Mouse (Mus musculus): Measurements from ENCODE around the gene Ybx2. TPM values are rescaled to one million over a fixed set of nuclear protein-coding genes. Genes with fewer than 3 reads are reported as not detected.
"Not testable (repeated sequence)": the region's sequence is repeated elsewhere in the genome, so short reads cannot be mapped to it uniquely, and the experiment has no call there.

Ybx2 gene
- polyA plus RNA-seq, 1 experiment from 2014 or later: 6.7 TPM

GRCm38 (mm10) chr11:69916652-69917378, 18.8 kb upstream of the Ybx2 start:
- H3K4me2 ChIP-seq; H3K9me3 ChIP-seq; H3K4me3 ChIP-seq; ATAC-seq (ENCODE audit: low FRiP score, low read depth); H3K27me3 ChIP-seq; H3K27ac ChIP-seq (replicated peaks); H3K9ac ChIP-seq: not testable (repeated sequence)
- H3K4me1 ChIP-seq (replicated peaks): peaks cover 46% of the 10 kb centered on the region
- peaks cover 53% of the 10 kb centered on the region for H3K36me3 ChIP-seq
- WGBS: 58% methylated on average over 7 of the region's 7 CpGs

GRCm38 (mm10) chr11:69917379-69917948, 18.1 kb upstream of the Ybx2 start:
- no peak overlapping the region for H3K27ac ChIP-seq (replicated peaks)
- 89% methylated on average over 8 of the region's 8 CpGs for WGBS
- H3K27me3 ChIP-seq: no peaks in the 10 kb centered on the region
- no peak for ATAC-seq (ENCODE audit: low FRiP score, low read depth)
- peaks cover 47% of the 10 kb centered on the region for H3K36me3 ChIP-seq
- no peak overlapping the region for H3K9ac ChIP-seq
- no peak overlapping the region for H3K4me2 ChIP-seq
- H3K4me3 ChIP-seq: no peak overlapping the region
- H3K9me3 ChIP-seq: no peaks in the 10 kb centered on the region
- peaks cover 51% of the 10 kb centered on the region for H3K4me1 ChIP-seq (replicated peaks)

DNA sequence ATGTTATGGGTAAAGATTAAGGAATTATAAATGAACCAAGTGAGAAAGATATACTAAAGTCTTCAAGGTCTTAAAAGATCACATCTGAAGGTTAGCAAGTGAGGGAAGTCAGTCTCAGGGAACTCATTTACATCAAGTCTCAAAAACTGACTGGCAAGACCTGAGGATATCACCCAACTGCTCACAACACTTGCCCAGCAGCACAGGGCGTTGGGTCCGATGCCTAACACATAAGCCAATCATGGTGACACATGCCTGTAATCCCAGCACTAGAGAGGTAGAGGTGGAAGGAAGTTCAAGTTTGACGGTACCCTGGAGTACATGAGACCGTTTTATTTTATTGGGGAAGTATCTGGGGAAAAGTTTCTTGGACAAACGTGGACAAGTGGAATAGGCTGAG, 17.5 kb upstream of the Ybx2 start:
- Histone ChIP-seq H3K4me3 (no peak overlapping the region), H3K4me1 (replicated peaks) (peaks cover 52% of the 10 kb centered on the region)
- WGBS: 91% methylated on average over 5 of the region's 5 CpGs

GRCm38 (mm10) chr11:69919053-69919452, 16.5 kb upstream of the Ybx2 start:
- Histone ChIP-seq H3K4me2 (peak overlapping the region; percentile 93), H3K4me3 (peak overlapping the region; percentile 91), H3K36me3 (peaks cover 41% of the 10 kb centered on the region), H3K27me3 (no peaks in the 10 kb centered on the region), H3K27ac (replicated peaks) (no peak overlapping the region), H3K9me3 (no peaks in the 10 kb centered on the region), H3K9ac (no peak overlapping the region), H3K4me1 (replicated peaks) (peaks cover 46% of the 10 kb centered on the region)
- 83% methylated on average over 9 of the region's 9 CpGs for WGBS
- no peak for ATAC-seq (ENCODE audit: low FRiP score, low read depth)

More for the DNA sequence above, 17.5 kb upstream of the Ybx2 start:
- peaks cover 43% of the 10 kb centered on the region for H3K36me3 ChIP-seq
- no peak for ATAC-seq (ENCODE audit: low FRiP score, low read depth)
- H3K9ac ChIP-seq: no peak overlapping the region
- no peaks in the 10 kb centered on the region for H3K9me3 ChIP-seq
- no peaks in the 10 kb centered on the region for H3K27me3 ChIP-seq
- no peak overlapping the region for H3K4me2 ChIP-seq
- H3K27ac ChIP-seq (replicated peaks): no peak overlapping the region

GRCm38 (mm10) chr11:69919661-69920265, 15.8 kb upstream of the Ybx2 start:
- ATAC-seq (ENCODE audit: low FRiP score, low read depth): no peak
- peak overlapping the region; percentile 87 for H3K9ac ChIP-seq
- H3K27ac ChIP-seq (replicated peaks): peak overlapping the region; percentile 95
- H3K4me2 ChIP-seq: peak overlapping the region; percentile 93
- H3K9me3 ChIP-seq: no peaks in the 10 kb centered on the region
- no peaks in the 10 kb centered on the region for H3K27me3 ChIP-seq
- H3K4me3 ChIP-seq: peak overlapping the region; percentile 91
- H3K36me3 ChIP-seq: peaks cover 41% of the 10 kb centered on the region
- WGBS: 2% methylated on average over 17 of the region's 17 CpGs
- peaks cover 40% of the 10 kb centered on the region for H3K4me1 ChIP-seq (replicated peaks)

- Histone ChIP-seq H3K36me3 (peaks cover 35% of the 10 kb centered on the region), H3K4me2 (peak overlapping the region; percentile 93), H3K4me1 (replicated peaks) (peaks cover 33% of the 10 kb centered on the region), H3K9me3 (no peaks in the 10 kb centered on the region), H3K4me3 (peak overlapping the region; percentile 91), H3K9ac (peak overlapping the region; percentile 87), H3K27me3 (no peaks in the 10 kb centered on the region), H3K27ac (replicated peaks) (peak overlapping the region; percentile 95)
- ATAC-seq (ENCODE audit: low FRiP score, low read depth): peak; percentile 25
- WGBS: under 1% methylated on average over 49 of the region's 65 CpGs
These were observed 15.1 kb upstream of the Ybx2 start for GRCm38 (mm10) chr11:69920266-69921031.

DNA sequence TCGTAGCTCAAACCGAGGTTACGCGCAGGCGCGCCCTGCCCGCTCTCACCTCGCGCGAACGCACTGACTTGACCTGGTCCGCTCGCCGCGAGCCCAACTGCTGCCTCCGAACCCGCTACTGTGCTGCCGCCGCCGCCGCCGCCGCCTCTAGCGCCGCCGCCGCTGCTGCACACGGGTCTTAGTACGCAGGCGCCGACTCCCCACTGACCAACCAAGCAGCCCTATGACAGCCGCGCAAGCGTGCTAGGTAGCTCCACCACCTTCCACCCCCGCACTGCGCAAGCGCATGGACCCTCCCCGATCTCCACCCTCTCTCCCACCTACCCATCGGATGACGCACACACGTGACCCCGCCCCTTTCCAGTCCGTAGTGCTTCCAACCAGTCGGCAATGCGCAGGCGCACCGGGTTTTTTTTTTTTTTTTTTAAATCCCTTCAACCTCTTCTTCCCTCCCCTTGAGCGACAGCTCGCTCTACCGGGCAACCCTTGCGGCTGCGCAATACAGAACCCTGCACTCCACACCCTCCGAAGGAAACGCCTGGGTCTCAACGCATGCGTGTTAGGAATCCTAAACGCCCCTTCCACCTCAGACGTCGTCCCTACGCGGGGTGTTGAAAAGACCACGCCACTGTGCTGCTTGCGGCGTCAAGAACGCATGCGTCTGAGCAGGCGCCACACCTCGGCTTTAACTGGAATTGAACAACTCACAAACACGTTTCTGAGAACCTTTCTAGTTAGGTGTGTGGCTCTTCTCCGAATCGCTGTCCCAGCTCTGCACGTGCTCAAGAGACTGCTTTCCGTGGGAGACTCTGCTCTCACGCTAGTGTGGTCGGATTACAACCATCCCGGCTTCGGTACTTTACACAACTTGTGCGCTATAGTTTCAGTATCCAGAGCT, 14.2 kb upstream of the Ybx2 start, which contains the start of gene Eif5a:
TSS of gene Eif5a (minus strand) at position 845 of the 898 bp plus-strand sequence.
- Histone ChIP-seq H3K27me3 (no peaks in the 10 kb centered on the region), H3K4me1 (replicated peaks) (peaks cover 28% of the 10 kb centered on the region), H3K4me2 (peak within 1 kb of the TSS; percentile 93), H3K36me3 (peaks cover 27% of the 10 kb centered on the region), H3K9ac (peak within 1 kb of the TSS; percentile 87), H3K4me3 (peak within 1 kb of the TSS; percentile 91), H3K9me3 (no peaks in the 10 kb centered on the region), H3K27ac (replicated peaks) (peak within 1 kb of the TSS; percentile 95)
- WGBS: under 1% methylated on average over 75 of the region's 78 CpGs
- ATAC-seq (ENCODE audit: low FRiP score, low read depth): peak; percentile 97

GRCm38 (mm10) chr11:69922012-69922756, 13.4 kb upstream of the Ybx2 start:
- peaks cover 28% of the 10 kb centered on the region for H3K4me1 ChIP-seq (replicated peaks)
- 2% methylated on average over 12 of the region's 12 CpGs for WGBS
- ATAC-seq (ENCODE audit: low FRiP score, low read depth): no peak
- no peaks in the 10 kb centered on the region for H3K27me3 ChIP-seq
- H3K9ac ChIP-seq: peak overlapping the region; percentile 49
- no peaks in the 10 kb centered on the region for H3K9me3 ChIP-seq
- H3K27ac ChIP-seq (replicated peaks): peak overlapping the region; percentile 93
- peaks cover 19% of the 10 kb centered on the region for H3K36me3 ChIP-seq
- peak overlapping the region; percentile 93 for H3K4me2 ChIP-seq
- H3K4me3 ChIP-seq: peak overlapping the region; percentile 91

GRCm38 (mm10) chr11:69922796-69923195, 12.8 kb upstream of the Ybx2 start:
- no peak overlapping the region for H3K4me3 ChIP-seq
- peak overlapping the region; percentile 93; the same call in 1 of the 2 replicates for H3K27ac ChIP-seq (replicated peaks)
- no peak overlapping the region for H3K9ac ChIP-seq

DNA sequence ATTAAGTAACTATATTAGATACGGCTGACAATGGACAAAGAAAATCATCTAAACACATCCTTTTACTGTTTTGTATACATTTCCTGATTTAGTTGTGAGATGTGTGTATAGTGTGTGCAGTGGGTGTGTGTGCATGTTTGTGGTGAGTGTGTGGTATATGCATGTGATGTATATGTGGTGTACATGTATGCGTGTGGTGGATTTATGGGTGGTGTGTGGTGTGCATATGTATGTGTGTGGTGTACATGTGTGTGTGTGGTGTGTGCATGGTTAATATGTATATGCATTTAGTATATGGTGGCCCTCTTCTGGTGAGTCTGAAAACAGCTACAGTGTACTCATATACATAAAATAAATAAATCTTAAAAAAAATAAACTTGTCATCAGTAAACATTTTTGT, 8.1 kb upstream of the Ybx2 start:
- Histone ChIP-seq H3K4me1 (replicated peaks) (peaks cover 5% of the 10 kb centered on the region), H3K36me3 (no peaks in the 10 kb centered on the region), H3K4me3 (no peak overlapping the region), H3K9me3 (no peaks in the 10 kb centered on the region), H3K27me3 (no peaks in the 10 kb centered on the region), H3K4me2 (no peak overlapping the region), H3K27ac (replicated peaks) (no peak overlapping the region), H3K9ac (no peak overlapping the region)
- ATAC-seq (ENCODE audit: low FRiP score, low read depth): no peak
- WGBS: 98% methylated on average over 2 of the region's 2 CpGs

More at GRCm38 (mm10) chr11:69922796-69923195, 12.8 kb upstream of the Ybx2 start:
- H3K9me3 ChIP-seq: no peaks in the 10 kb centered on the region
- no peak for ATAC-seq (ENCODE audit: low FRiP score, low read depth)
- 69% methylated on average over 3 of the region's 3 CpGs for WGBS
- peak overlapping the region; percentile 93 for H3K4me2 ChIP-seq
- peaks cover 12% of the 10 kb centered on the region for H3K36me3 ChIP-seq
- H3K27me3 ChIP-seq: no peaks in the 10 kb centered on the region
- peaks cover 28% of the 10 kb centered on the region for H3K4me1 ChIP-seq (replicated peaks)
